Mouse (Mus musculus): ENCODE data around the gene Hist2h4. TPM values are rescaled to one million over a fixed set of nuclear protein-coding genes. Genes with fewer than 3 reads are reported as not detected.
A peak's percentile ranks its signal among the peaks of the same experiment; 100 is the strongest.
"Not testable (repeated sequence)": the region's sequence is repeated elsewhere in the genome, so short reads cannot be mapped to it uniquely, and the experiment has no call there.

Hist2h4 gene
- polyA plus RNA-seq, 1 experiment from 2014 or later: 5.0 TPM

DNA sequence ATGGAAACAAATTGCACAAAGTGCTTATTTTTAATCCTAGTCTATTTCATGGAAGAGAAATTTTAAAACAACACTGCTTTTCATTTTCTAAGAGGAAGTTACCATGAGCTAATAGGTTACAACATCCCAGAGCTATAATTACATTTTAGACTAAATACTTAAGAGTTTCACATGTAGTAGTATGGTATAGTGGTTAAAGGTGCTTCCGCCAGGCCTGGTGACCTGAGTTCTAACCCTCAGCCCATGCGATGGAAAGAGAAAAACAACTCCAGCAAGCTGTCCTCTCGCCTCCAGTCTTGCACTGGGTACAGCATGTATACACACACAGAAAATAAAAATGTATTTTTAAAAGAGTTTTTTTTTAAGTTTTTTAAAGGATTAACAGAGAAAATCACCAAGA lies 11.3 kb downstream of the Hist2h4 start:
- 84% methylated on average over 3 of the region's 3 CpGs for WGBS
- Histone ChIP-seq H3K9ac (ENCODE audit: low read depth, low read length) (no peak overlapping the region), H3K4me1 (replicated peaks; ENCODE audit: control insufficient read depth, insufficient read depth, low read length) (peaks cover 24% of the 10 kb centered on the region), H3K4me3 (ENCODE audit: low read depth, low read length) (no peak overlapping the region), H3K27me3 (replicated peaks; ENCODE audit: control insufficient read depth, insufficient read depth, low read length) (no peaks in the 10 kb centered on the region), H3K4me2 (no peak overlapping the region), H3K9me3 (ENCODE audit: control insufficient read depth, low read length) (no peaks in the 10 kb centered on the region), H3K27ac (ENCODE audit: low read depth, low read length) (no peak overlapping the region), H3K36me3 (ENCODE audit: control insufficient read depth, insufficient read depth, low read length) (no peaks in the 10 kb centered on the region)
- no peak for ATAC-seq (replicated peaks; ENCODE audit: low FRiP score)
- no peak for DNase-seq (ENCODE audit: low spot score)

DNA sequence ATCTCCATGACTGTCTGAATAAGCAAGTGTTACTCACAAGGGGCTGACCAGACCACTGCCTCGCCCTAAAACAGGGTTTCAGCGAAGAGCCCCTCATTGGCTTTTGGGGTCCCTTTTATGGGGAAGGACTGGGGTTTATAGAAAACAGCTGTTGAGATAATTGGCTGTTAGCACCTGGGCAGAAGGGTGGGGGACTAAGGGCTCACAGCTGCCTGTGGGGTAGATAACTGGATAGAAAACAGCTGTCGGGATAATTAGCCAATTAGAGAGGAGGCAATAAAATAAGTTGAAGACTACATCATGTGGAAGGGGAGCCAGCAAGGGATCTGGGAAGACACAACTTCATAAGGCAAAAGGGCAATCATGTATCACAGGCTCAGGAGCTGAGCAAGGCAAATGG lies 12.2 kb downstream of the Hist2h4 start:
- Histone ChIP-seq H3K36me3 (ENCODE audit: control insufficient read depth, insufficient read depth, low read length) (no peaks in the 10 kb centered on the region), H3K27me3 (replicated peaks; ENCODE audit: control insufficient read depth, insufficient read depth, low read length) (no peaks in the 10 kb centered on the region), H3K9ac (ENCODE audit: low read depth, low read length) (no peak overlapping the region), H3K4me3 (ENCODE audit: low read depth, low read length) (no peak overlapping the region), H3K4me2 (no peak overlapping the region), H3K27ac (ENCODE audit: low read depth, low read length) (no peak overlapping the region), H3K4me1 (replicated peaks; ENCODE audit: control insufficient read depth, insufficient read depth, low read length) (peaks cover 18% of the 10 kb centered on the region), H3K9me3 (ENCODE audit: control insufficient read depth, low read length) (no peaks in the 10 kb centered on the region)
- ATAC-seq (replicated peaks; ENCODE audit: low FRiP score) (no peak), DNase-seq (ENCODE audit: low spot score) (no peak)
- WGBS: 58% methylated on average over 3 of the region's 3 CpGs

DNA sequence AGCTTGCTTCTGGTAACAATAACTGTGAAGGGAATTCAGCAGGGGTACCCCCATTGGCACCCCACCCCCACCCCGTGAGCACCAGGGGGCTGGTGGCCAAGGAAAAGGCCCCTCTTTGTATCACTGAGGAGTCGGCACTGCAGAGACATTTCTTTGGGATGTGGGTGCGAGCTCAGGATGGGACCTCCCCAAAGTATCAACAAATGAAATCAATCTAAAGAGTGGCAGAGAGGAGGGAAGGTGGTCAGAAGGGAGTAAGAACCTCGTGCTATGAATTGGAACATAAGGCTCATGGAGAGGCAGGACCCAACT lies 14.1 kb downstream of the Hist2h4 start:
- peak overlapping the region; percentile 25 for H3K4me3 ChIP-seq (ENCODE audit: low read depth, low read length)

DNA sequence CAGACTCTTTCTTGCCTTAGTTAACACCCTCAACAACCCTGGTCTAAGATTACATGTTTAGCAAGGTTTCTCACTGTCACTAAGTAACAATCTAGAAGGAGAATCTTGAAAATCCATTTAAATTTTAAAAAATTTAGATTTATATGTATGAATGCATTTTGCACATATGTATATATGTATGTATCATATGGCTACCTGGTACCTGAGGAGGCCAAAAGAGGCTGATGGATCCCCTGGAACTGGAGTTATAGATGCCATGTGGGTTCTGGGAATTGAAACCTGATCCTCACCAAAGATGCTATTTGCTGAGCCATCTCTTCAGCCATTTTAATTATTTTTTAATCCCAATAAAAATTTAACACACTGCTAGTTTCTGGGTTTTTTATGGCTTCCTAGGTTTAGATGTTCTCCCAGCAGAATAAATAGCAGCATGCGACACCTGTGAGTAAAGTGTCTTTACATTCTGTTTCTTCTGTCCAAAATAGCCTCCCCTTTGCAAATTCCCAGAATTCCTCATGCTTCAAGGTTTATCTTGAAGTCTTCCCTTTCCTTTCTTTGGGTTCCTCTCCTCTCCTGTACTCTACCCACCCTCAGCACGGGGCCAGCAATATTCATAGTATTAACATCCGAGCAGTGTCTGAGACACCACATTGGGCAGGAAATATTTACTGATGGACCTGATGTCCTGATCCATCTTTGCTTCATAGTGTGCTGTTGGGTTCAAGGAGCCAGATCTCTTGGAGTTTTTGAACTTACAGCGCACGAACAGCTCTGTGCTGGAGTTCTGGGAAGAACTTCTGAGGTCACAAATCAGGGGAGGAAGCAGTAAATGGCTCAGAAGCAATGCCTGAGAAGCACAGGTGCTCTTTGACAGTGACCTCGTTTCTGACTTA lies 14.7 kb downstream of the Hist2h4 start:
- Histone ChIP-seq H3K4me1 (replicated peaks; ENCODE audit: control insufficient read depth, insufficient read depth, low read length) (peaks cover 20% of the 10 kb centered on the region), H3K36me3 (ENCODE audit: control insufficient read depth, insufficient read depth, low read length) (no peaks in the 10 kb centered on the region), H3K9ac (ENCODE audit: low read depth, low read length) (peak overlapping the region; percentile 42), H3K27me3 (replicated peaks; ENCODE audit: control insufficient read depth, insufficient read depth, low read length) (no peaks in the 10 kb centered on the region), H3K4me2 (peak overlapping the region; percentile 85), H3K9me3 (ENCODE audit: control insufficient read depth, low read length) (no peaks in the 10 kb centered on the region), H3K4me3 (ENCODE audit: low read depth, low read length) (peak overlapping the region; percentile 54), H3K27ac (ENCODE audit: low read depth, low read length) (peak overlapping the region; percentile 96)
- ATAC-seq (replicated peaks; ENCODE audit: low FRiP score): no peak
- WGBS: 51% methylated on average over 6 of the region's 6 CpGs
- no peak for DNase-seq (ENCODE audit: low spot score)

More for the DNA sequence above, 14.1 kb downstream of the Hist2h4 start:
- peak overlapping the region; percentile 85 for H3K4me2 ChIP-seq
- peak overlapping the region; percentile 42 for H3K9ac ChIP-seq (ENCODE audit: low read depth, low read length)
- ATAC-seq (replicated peaks; ENCODE audit: low FRiP score): no peak
- H3K4me1 ChIP-seq (replicated peaks; ENCODE audit: control insufficient read depth, insufficient read depth, low read length): peaks cover 15% of the 10 kb centered on the region
- H3K27me3 ChIP-seq (replicated peaks; ENCODE audit: control insufficient read depth, insufficient read depth, low read length): no peaks in the 10 kb centered on the region
- H3K27ac ChIP-seq (ENCODE audit: low read depth, low read length): peak overlapping the region; percentile 96; the same call in 1 of the 2 replicates
- H3K36me3 ChIP-seq (ENCODE audit: control insufficient read depth, insufficient read depth, low read length): no peaks in the 10 kb centered on the region
- peak; percentile 49 for DNase-seq (ENCODE audit: low spot score)
- no peaks in the 10 kb centered on the region for H3K9me3 ChIP-seq (ENCODE audit: control insufficient read depth, low read length)
- 60% methylated on average over 4 of the region's 4 CpGs for WGBS

DNA sequence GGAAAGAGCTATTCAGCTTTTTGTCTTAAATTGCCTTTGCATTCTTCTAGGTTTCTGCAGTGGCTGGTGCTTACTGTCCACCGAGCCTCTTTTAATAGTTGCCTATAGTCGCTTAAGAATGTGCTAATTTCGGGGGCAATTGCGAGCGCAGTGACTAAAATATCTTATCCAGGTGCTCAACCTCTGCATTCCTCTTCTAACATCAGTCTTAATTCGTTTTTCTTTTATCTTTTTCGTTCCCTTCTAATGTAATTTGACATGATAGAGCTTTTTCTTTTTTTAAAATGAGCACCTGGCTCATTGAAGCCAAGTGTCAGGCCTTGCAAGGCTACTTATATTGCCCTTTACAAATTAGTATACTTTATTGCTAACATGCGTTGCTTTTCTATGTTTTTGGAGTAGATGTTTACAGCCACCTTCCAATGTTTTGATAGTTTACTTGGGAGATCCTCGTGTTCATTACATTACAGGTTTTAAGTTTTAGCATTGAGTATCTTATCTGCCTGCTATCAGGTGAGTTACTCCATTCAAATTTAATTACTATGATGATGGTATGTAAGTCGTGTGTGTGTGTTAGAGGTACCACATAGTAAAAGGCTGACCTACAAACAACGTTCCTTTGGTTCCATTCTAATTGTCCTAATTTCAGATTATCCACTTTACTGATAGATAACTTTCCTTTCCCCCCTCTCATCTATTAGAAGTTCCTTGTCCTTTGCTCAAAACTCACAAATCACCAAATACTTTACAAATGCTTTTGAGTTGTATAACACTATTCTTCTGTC lies 15.6 kb downstream of the Hist2h4 start:
- 4% methylated on average over 11 of the region's 11 CpGs for WGBS

DNA sequence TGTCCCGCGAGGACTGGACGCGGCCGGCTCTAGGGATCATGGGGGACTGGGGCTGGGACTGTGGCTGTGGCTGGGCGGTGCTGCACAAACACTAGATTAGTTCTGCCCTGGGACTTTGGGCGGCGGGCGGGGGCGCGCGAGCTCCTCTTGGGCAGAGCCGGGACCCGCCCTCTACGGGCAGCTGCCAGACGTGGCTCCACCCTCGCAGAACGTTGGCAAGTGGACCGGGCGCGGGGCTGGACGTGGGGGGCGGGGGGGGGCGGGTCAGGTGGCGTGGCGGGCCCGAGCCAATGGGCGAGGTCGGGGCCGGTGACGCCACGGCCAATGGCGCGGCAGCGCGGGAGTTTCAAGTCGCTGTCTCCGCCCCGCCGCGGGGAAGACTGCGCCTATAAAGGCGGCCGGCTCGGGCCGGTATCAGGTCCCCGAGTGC lies 16.7 kb downstream of the Hist2h4 start, which contains the start of gene Hist2h3c1:
TSS of gene Hist2h3c1 (plus strand) at position 259 of the 430 bp plus-strand sequence.
- H3K9ac ChIP-seq (ENCODE audit: low read depth, low read length): peak within 1 kb of the TSS; percentile 78
- DNase-seq (ENCODE audit: low spot score); H3K27me3 ChIP-seq (replicated peaks; ENCODE audit: control insufficient read depth, insufficient read depth, low read length); H3K9me3 ChIP-seq (ENCODE audit: control insufficient read depth, low read length); H3K36me3 ChIP-seq (ENCODE audit: control insufficient read depth, insufficient read depth, low read length): not testable (repeated sequence)
- ATAC-seq (replicated peaks; ENCODE audit: low FRiP score): peak; percentile 85
- peak within 1 kb of the TSS; percentile 96 for H3K27ac ChIP-seq (ENCODE audit: low read depth, low read length)
- H3K4me3 ChIP-seq (ENCODE audit: low read depth, low read length): peak within 1 kb of the TSS; percentile 54
- H3K4me1 ChIP-seq (replicated peaks; ENCODE audit: control insufficient read depth, insufficient read depth, low read length): peaks cover 23% of the 10 kb centered on the region
- 2% methylated on average over 12 of the region's 47 CpGs for WGBS
- H3K4me2 ChIP-seq: peak within 1 kb of the TSS; percentile 85

More for the DNA sequence above, 15.6 kb downstream of the Hist2h4 start:
- no peaks in the 10 kb centered on the region for H3K27me3 ChIP-seq (replicated peaks; ENCODE audit: control insufficient read depth, insufficient read depth, low read length)
- H3K9ac ChIP-seq (ENCODE audit: low read depth, low read length): peak overlapping the region; percentile 78
- peak overlapping the region; percentile 54 for H3K4me3 ChIP-seq (ENCODE audit: low read depth, low read length)
- DNase-seq (ENCODE audit: low spot score) (no peak), ATAC-seq (replicated peaks; ENCODE audit: low FRiP score) (no peak)
- H3K27ac ChIP-seq (ENCODE audit: low read depth, low read length): peak overlapping the region; percentile 96
- no peaks in the 10 kb centered on the region for H3K36me3 ChIP-seq (ENCODE audit: control insufficient read depth, insufficient read depth, low read length)
- peak overlapping the region; percentile 85 for H3K4me2 ChIP-seq
- peaks cover 20% of the 10 kb centered on the region for H3K4me1 ChIP-seq (replicated peaks; ENCODE audit: control insufficient read depth, insufficient read depth, low read length)
- H3K9me3 ChIP-seq (ENCODE audit: control insufficient read depth, low read length): no peaks in the 10 kb centered on the region

DNA sequence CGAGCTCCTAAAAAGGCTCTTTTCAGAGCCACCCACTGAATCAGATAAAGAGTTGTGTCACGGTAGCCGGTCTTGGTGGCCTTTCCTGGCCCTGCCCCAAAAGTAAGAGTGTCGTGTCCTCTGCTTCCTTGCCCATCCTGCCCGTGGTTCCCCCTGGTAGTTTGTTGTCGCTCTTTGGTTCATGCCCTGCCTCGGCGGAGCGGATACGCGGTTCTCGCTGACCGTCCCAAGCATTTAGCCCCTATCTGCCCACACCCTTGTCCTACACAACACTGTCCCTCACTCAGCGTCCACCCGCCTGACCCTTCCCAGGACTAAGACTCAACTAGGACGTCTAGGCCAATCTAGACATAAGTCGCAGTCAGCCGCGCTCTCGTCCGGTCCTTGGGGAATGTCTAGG lies 17.1 kb downstream of the Hist2h4 start:
- WGBS: 0% methylated on average over 10 of the region's 21 CpGs
- H3K4me1 ChIP-seq (replicated peaks; ENCODE audit: control insufficient read depth, insufficient read depth, low read length): peaks cover 23% of the 10 kb centered on the region
- not testable (repeated sequence) for H3K4me2 ChIP-seq

DNA sequence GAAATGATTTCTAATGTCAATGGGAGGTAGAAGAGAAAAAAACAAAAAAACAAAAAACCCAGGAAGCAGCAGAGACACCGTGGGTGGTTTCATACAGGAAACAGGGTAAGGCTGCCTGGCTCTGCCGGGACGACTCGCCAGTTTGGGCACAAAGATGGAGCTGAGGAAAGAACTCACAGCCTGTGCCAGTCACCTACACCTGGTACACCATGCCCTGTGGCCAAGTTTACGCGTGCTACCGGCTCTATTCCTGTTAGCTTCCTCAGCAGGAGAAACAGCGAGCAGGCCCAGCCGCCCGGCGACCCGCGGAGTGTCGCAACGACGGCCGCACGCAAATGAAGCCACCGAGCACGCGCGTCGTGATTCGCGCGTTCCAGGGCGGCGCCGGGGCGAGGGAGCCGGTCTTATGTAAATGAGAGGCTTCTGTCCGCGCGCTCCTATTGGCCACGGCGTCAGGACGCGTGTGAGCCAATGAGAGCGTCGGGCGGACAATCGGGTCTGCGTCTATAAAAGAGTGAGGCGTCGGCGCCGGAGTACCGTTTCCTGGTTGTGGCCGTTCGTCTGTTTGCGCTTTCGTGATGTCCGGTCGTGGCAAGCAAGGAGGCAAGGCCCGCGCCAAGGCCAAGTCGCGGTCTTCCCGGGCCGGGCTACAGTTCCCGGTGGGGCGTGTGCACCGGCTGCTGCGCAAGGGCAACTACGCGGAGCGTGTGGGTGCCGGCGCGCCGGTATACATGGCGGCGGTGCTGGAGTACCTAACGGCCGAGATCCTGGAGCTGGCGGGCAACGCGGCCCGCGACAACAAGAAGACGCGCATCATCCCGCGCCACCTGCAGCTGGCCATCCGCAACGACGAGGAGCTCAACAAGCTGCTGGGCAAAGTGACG lies 17.9 kb downstream of the Hist2h4 start, which contains the start of gene Hist2h2aa1:
TSS of gene Hist2h2aa1 (plus strand) at position 495 of the 884 bp plus-strand sequence.
- H3K27me3 ChIP-seq (replicated peaks; ENCODE audit: control insufficient read depth, insufficient read depth, low read length); H3K9me3 ChIP-seq (ENCODE audit: control insufficient read depth, low read length); H3K36me3 ChIP-seq (ENCODE audit: control insufficient read depth, insufficient read depth, low read length): not testable (repeated sequence)
- under 1% methylated on average over 23 of the region's 88 CpGs for WGBS
- DNase-seq (ENCODE audit: low spot score) (peak; percentile 82), ATAC-seq (replicated peaks; ENCODE audit: low FRiP score) (peak; percentile 76)
- Histone ChIP-seq H3K4me1 (replicated peaks; ENCODE audit: control insufficient read depth, insufficient read depth, low read length) (peaks cover 27% of the 10 kb centered on the region), H3K27ac (ENCODE audit: low read depth, low read length) (peak within 1 kb of the TSS; percentile 100), H3K4me3 (ENCODE audit: low read depth, low read length) (peak within 1 kb of the TSS; percentile 58), H3K4me2 (peak within 1 kb of the TSS; percentile 76), H3K9ac (ENCODE audit: low read depth, low read length) (peak within 1 kb of the TSS; percentile 95)

More for the DNA sequence above, 17.1 kb downstream of the Hist2h4 start:
- H3K9ac ChIP-seq (ENCODE audit: low read depth, low read length); H3K9me3 ChIP-seq (ENCODE audit: control insufficient read depth, low read length); H3K4me3 ChIP-seq (ENCODE audit: low read depth, low read length); DNase-seq (ENCODE audit: low spot score); H3K36me3 ChIP-seq (ENCODE audit: control insufficient read depth, insufficient read depth, low read length); H3K27me3 ChIP-seq (replicated peaks; ENCODE audit: control insufficient read depth, insufficient read depth, low read length): not testable (repeated sequence)
- peak; percentile 46 for ATAC-seq (replicated peaks; ENCODE audit: low FRiP score)
- peak overlapping the region; percentile 81 for H3K27ac ChIP-seq (ENCODE audit: low read depth, low read length)
